Mouse (Mus musculus) lung, postnatal 0 days (tissue): ENCODE data around the gene Kcnd3.

Source experiments
- CTCF ChIP-seq: IDR thresholded peaks from 2 replicates; pipeline ENCODE4 v1.5.1; 2016; ENCODE audit warnings: antibody characterized with exemption, mild to moderate bottlenecking
- EP300 ChIP-seq: IDR thresholded peaks from 2 replicates; pipeline ENCODE4 v1.6.1; 2016; ENCODE audit warnings: antibody characterized with exemption, mild to moderate bottlenecking, control low read depth

- no peak for TF ChIP-seq CTCF
- no peak for TF ChIP-seq EP300
Measured at GRCm38 (mm10) chr3:105643566-105643965, 191.4 kb downstream of the Kcnd3 start.
